Mouse (Mus musculus) lung, adult 2 months (tissue): ENCODE results near the gene Ncam1. TPM values are rescaled to one million over a fixed set of nuclear protein-coding genes. Genes with fewer than 3 reads are reported as not detected.
A peak's percentile ranks its signal among the peaks of the same experiment; 100 is the strongest.

Source experiments
- DNase-seq: peaks from one replicate; pipeline ENCODE4 v3.0.0; 2022
- H3K4me1 ChIP-seq: fragments of 200-500 bp; 2 replicates; pipeline ENCODE4 v1.6.1; 2011; ENCODE audit warnings: low read length; ENCODE audit not compliant: control insufficient read depth, insufficient read depth
- H3K4me3 ChIP-seq: fragments of 200-500 bp; replicated peaks from 2 replicates; pipeline ENCODE3; 2011; ENCODE audit warnings: low read depth, mild to moderate bottlenecking, control low read depth, low read length; ENCODE audit errors: extremely low read depth
- CTCF ChIP-seq: fragments of 200-500 bp; IDR thresholded peaks from 2 replicates; pipeline ENCODE4 v1.5.1; 2011; ENCODE audit warnings: mild to moderate bottlenecking, low read length, control low read depth; ENCODE audit not compliant: insufficient read depth
- POLR2A ChIP-seq: fragments of 200-500 bp; IDR thresholded peaks from 2 replicates; pipeline ENCODE4 v1.6.1; 2011; ENCODE audit warnings: low read depth, mild to moderate bottlenecking, control low read depth, low read length, borderline replicate concordance; ENCODE audit errors: extremely low read depth
- WGBS: fragments of 180-500 bp; shearing (Covaris S2); methylation state at CpG from one replicate; pipeline ENCODE4 v1.1.7; 2018; 5-methylcytosine and 5-hydroxymethylcytosine counted together
- polyA plus RNA-seq: library from polyadenylated mRNA; depleted of rRNA; stranded (reverse); fragments of >200 nt; gene quantifications from 2 replicates; pipeline ENCODE4 v1.2.3, GENCODE M21; 2012

The Ncam1 gene
- polyA plus RNA-seq, 1 experiment, result 1.5 TPM

GRCm38 (mm10) chr9:49795881-49796280, 2.8 kb downstream of the Ncam1 start:
- no peak for TF ChIP-seq CTCF
- no peak for TF ChIP-seq POLR2A
- H3K4me3 ChIP-seq, result no peak overlapping the region
- WGBS, result 53% methylated on average over 5 of the region's 5 CpGs
- no peaks in the 10 kb centered on the region for H3K4me1 ChIP-seq
- DNase-seq, result no peak

DNA sequence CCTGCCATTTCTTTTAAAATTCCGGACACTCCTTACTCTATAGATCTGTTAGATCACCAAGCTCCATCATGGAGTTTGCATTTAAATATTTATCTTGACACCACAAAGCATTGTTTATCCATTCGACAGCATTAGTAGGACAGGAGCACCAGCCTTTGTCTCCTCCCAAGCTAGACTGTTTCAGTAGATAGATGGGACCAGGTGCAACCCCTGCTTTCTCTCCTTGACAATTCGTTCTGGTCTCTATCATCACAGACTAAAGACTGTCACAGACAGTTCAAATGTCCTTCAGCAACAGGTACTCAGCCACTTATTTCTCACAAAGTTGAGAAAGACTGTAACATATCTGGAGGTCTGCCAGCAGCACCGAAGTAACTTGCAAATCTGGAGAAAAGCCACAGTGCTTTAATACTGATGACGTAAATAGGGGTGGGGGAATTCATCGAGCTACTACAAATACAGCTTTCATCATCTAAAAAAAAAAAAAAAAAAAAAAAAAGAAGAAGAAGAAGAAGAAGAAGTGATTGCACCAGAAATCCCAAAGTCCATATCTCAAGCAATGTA, 4.7 kb downstream of the Ncam1 start:
- TF ChIP-seq POLR2A, result no peak
- TF ChIP-seq CTCF, result no peak
- Histone ChIP-seq H3K4me3 (no peak overlapping the region), H3K4me1 (no peaks in the 10 kb centered on the region)
- DNase-seq, result no peak
- 36% methylated on average over 6 of the region's 6 CpGs for WGBS

GRCm38 (mm10) chr9:49793241-49793640, 5.5 kb downstream of the Ncam1 start:
- WGBS, result 57% methylated on average over 2 of the region's 2 CpGs
- Histone ChIP-seq H3K4me3 (no peak overlapping the region), H3K4me1 (no peaks in the 10 kb centered on the region)
- DNase-seq, result no peak
- TF ChIP-seq POLR2A, result no peak
- no peak for TF ChIP-seq CTCF

DNA sequence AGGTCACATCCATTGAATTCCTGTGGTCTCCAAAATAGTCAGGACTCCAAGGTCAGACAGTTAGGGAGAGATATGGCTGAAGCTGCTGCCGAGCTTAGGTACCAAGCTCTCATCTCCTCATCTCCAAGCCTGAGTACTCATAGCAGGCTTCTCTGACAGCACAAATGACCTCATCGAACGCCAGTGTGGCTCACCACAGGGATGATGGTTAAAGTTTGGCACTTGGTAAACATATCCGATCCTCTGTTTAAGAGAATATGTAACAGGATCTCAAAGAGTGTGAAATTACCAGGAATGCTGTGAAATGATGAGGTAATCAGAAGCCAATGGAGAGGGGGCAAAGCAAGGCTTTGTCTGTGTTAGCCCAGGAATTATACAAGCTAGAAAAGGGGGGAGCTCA, 6.1 kb downstream of the Ncam1 start:
- 50% methylated on average over 4 of the region's 4 CpGs for WGBS
- no peaks in the 10 kb centered on the region for H3K4me1 ChIP-seq
- no peak overlapping the region for H3K4me3 ChIP-seq
- TF ChIP-seq POLR2A (no peak), CTCF (no peak)
- DNase-seq, result no peak

GRCm38 (mm10) chr9:49781016-49781772, 17.5 kb downstream of the Ncam1 start:
- H3K4me1 ChIP-seq, result no peaks in the 10 kb centered on the region
- 76% methylated on average over 9 of the region's 9 CpGs for WGBS
- no peak for DNase-seq
- TF ChIP-seq CTCF (no peak), POLR2A (no peak)
- no peak overlapping the region for H3K4me3 ChIP-seq

GRCm38 (mm10) chr9:49777015-49777637, 21.6 kb downstream of the Ncam1 start:
- Histone ChIP-seq H3K4me1 (no peaks in the 10 kb centered on the region), H3K4me3 (no peak overlapping the region)
- TF ChIP-seq POLR2A, result no peak
- no peak for TF ChIP-seq CTCF
- no peak for DNase-seq
- WGBS, result 69% methylated on average over 7 of the region's 7 CpGs

- Histone ChIP-seq H3K4me1 (no peaks in the 10 kb centered on the region), H3K4me3 (no peak overlapping the region)
- WGBS, result 40% methylated on average over 2 of the region's 2 CpGs
- no peak for DNase-seq
- TF ChIP-seq POLR2A (no peak), CTCF (no peak)
These were observed 32.1 kb downstream of the Ncam1 start for GRCm38 (mm10) chr9:49766634-49767033.

DNA sequence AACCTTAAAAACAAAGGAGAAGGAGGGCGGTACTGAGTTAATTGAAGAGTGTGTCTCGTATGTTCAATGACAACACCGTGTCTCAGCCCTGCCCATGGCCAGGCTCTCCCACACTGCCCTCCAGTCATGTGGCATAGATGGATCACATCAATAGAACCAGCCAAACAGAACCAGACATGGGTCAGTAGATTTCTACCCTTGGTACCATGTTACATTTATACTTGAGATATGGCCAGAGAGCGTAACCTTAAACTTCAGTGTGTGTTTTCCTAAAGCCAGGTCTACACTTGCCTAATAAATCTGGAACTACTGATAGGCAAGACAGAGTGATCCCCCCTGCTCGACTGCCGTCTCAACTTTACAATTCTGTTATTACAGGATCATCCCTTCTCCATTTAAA, 38.2 kb downstream of the Ncam1 start:
- WGBS, result 89% methylated on average over 6 of the region's 6 CpGs
- no peak for TF ChIP-seq POLR2A
- Histone ChIP-seq H3K4me3 (no peak overlapping the region), H3K4me1 (no peaks in the 10 kb centered on the region)
- no peak for DNase-seq

- Histone ChIP-seq H3K4me3 (no peak overlapping the region), H3K4me1 (no peaks in the 10 kb centered on the region)
- peak; percentile 2 for DNase-seq
- TF ChIP-seq POLR2A (no peak), CTCF (no peak)
- WGBS, result 59% methylated on average over 2 of the region's 2 CpGs
These were observed 40.3 kb downstream of the Ncam1 start for GRCm38 (mm10) chr9:49758436-49758835.

- no peaks in the 10 kb centered on the region for H3K4me1 ChIP-seq
- DNase-seq, result no peak
- 60% methylated on average over 12 of the region's 12 CpGs for WGBS
- TF ChIP-seq CTCF (no peak), POLR2A (no peak)
- no peak overlapping the region for H3K4me3 ChIP-seq
These were observed 40.7 kb downstream of the Ncam1 start for GRCm38 (mm10) chr9:49757986-49758385.
